Mouse (Mus musculus) thymus, postnatal 14 days (tissue): Measurements from ENCODE around the gene Fra10ac1.

Source experiments
- DNase-seq: peaks from one replicate; pipeline ENCODE4 v3.0.0; 2021

Gene Fra10ac1

GRCm38 (mm10) chr19:38223905-38224684 lies at the start of gene Fra10ac1:
Gene Fra10ac1, minus strand, starts transcription at chr19:38224156.
- DNase-seq = peak; percentile 90

GRCm38 (mm10) chr19:38271071-38271470 lies 47.1 kb upstream of the Fra10ac1 start:
- no peak for DNase-seq

- DNase-seq = no peak
Observed at GRCm38 (mm10) chr19:38267469-38267868, 43.5 kb upstream of the Fra10ac1 start.

GRCm38 (mm10) chr19:38265767-38266166 lies 41.8 kb upstream of the Fra10ac1 start:
- no peak for DNase-seq

- no peak for DNase-seq
Observed at GRCm38 (mm10) chr19:38264505-38265500, 40.8 kb upstream of the Fra10ac1 start, which contains the start of gene Lgi1. Gene Lgi1, plus strand, starts transcription at chr19:38264536.

GRCm38 (mm10) chr19:38263829-38264504 lies 40.0 kb upstream of the Fra10ac1 start:
- DNase-seq = no peak

- no peak for DNase-seq
Observed at GRCm38 (mm10) chr19:38261351-38261750, 37.4 kb upstream of the Fra10ac1 start.

GRCm38 (mm10) chr19:38260346-38260745 lies 36.4 kb upstream of the Fra10ac1 start:
- DNase-seq = no peak

- DNase-seq = no peak
Observed at GRCm38 (mm10) chr19:38259436-38259835, 35.5 kb upstream of the Fra10ac1 start.

GRCm38 (mm10) chr19:38258651-38259065 lies 34.7 kb upstream of the Fra10ac1 start:
- DNase-seq = no peak

- peak; percentile 43 for DNase-seq
Observed at GRCm38 (mm10) chr19:38253796-38254195, 29.8 kb upstream of the Fra10ac1 start.

GRCm38 (mm10) chr19:38249627-38250026 lies 25.7 kb upstream of the Fra10ac1 start:
- DNase-seq = no peak

GRCm38 (mm10) chr19:38246177-38246622 lies 22.2 kb upstream of the Fra10ac1 start:
- no peak for DNase-seq

- DNase-seq = peak; percentile 6
Observed at GRCm38 (mm10) chr19:38245361-38246176, 21.6 kb upstream of the Fra10ac1 start.

GRCm38 (mm10) chr19:38244748-38245147 lies 20.8 kb upstream of the Fra10ac1 start:
- DNase-seq = no peak

- DNase-seq = no peak
Observed at GRCm38 (mm10) chr19:38242314-38242852, 18.4 kb upstream of the Fra10ac1 start.

GRCm38 (mm10) chr19:38238213-38238951 lies 14.4 kb upstream of the Fra10ac1 start:
- no peak for DNase-seq

GRCm38 (mm10) chr19:38237834-38238212 lies 13.9 kb upstream of the Fra10ac1 start:
- DNase-seq = peak; percentile 32

GRCm38 (mm10) chr19:38236526-38236925 lies 12.6 kb upstream of the Fra10ac1 start:
- no peak for DNase-seq

GRCm38 (mm10) chr19:38232516-38232915 lies 8.6 kb upstream of the Fra10ac1 start:
- no peak for DNase-seq

- no peak for DNase-seq
Observed at GRCm38 (mm10) chr19:38232087-38232486, 8.1 kb upstream of the Fra10ac1 start.
